Mouse (Mus musculus) adrenal gland, postnatal 14 days (tissue): Measurements from ENCODE around the gene 2310057M21Rik. TPM values are rescaled to one million over a fixed set of nuclear protein-coding genes. Genes with fewer than 3 reads are reported as not detected.

Source experiments
- DNase-seq: peaks from one replicate; pipeline ENCODE4 v3.0.0; 2021; ENCODE audit warnings: mixed read lengths
- total RNA-seq: library from RNA; stranded (reverse); gene quantifications from 2 replicates; pipeline ENCODE4 v1.2.3, GENCODE M21; 2021

2310057M21Rik gene
- total RNA-seq, 1 experiment from 2014 or later, result 19.9 TPM

- peak; percentile 42 for DNase-seq
Observed at GRCm38 (mm10) chr7:131322192-131322591, 40.4 kb downstream of the 2310057M21Rik start, which contains the start of gene Cuzd1. Gene Cuzd1, minus strand, starts transcription at chr7:131322292.

- no peak for DNase-seq
Observed at GRCm38 (mm10) chr7:131318340-131318739, 44.2 kb downstream of the 2310057M21Rik start.

GRCm38 (mm10) chr7:131317587-131317986 lies 45.0 kb downstream of the 2310057M21Rik start:
- no peak for DNase-seq

GRCm38 (mm10) chr7:131314493-131314892 lies 48.1 kb downstream of the 2310057M21Rik start:
- no peak for DNase-seq

- DNase-seq, result no peak
Observed at GRCm38 (mm10) chr7:131306733-131307132, 55.8 kb downstream of the 2310057M21Rik start.

GRCm38 (mm10) chr7:131303340-131303739 lies 59.2 kb downstream of the 2310057M21Rik start:
- DNase-seq, result no peak

- no peak for DNase-seq
Observed at GRCm38 (mm10) chr7:131297151-131297550, 65.4 kb downstream of the 2310057M21Rik start.

Other genes starting within 250 kb of the 2310057M21Rik start
- not detected in 2 replicates for gene 4933402N03Rik, start 216.4 kb downstream of the 2310057M21Rik start, total RNA-seq
- gene 5430419D17Rik, start 188.4 kb downstream of the 2310057M21Rik start, total RNA-seq, result not detected in 2 replicates
- gene Cuzd1, start 40.5 kb downstream of the 2310057M21Rik start, total RNA-seq, result not detected in 2 replicates
- gene Fam24b, start 33.2 kb downstream of the 2310057M21Rik start, total RNA-seq, result not detected in 2 replicates
- not detected in 2 replicates for gene Fam24a, start 28.9 kb downstream of the 2310057M21Rik start, total RNA-seq
- gene Pstk, start 8.4 kb upstream of the 2310057M21Rik start, total RNA-seq, result 37.2 and 39.6 TPM in 2 replicates
- gene Ikzf5, start 47.8 kb upstream of the 2310057M21Rik start, total RNA-seq, result 29.8 and 32.5 TPM in 2 replicates
- gene Acadsb, start 47.8 kb upstream of the 2310057M21Rik start, total RNA-seq, result 253 and 297 TPM in 2 replicates
- not detected in 2 replicates for gene Hmx3, start 180.1 kb upstream of the 2310057M21Rik start, total RNA-seq
- gene Hmx2, start 186.0 kb upstream of the 2310057M21Rik start, total RNA-seq, result not detected in 2 replicates
- 71.9 and 81.9 TPM in 2 replicates for gene Bub3, start 197.5 kb upstream of the 2310057M21Rik start, total RNA-seq